Mouse (Mus musculus): Measurements from ENCODE around the gene Cwc22.
"Not testable (repeated sequence)": the region's sequence is repeated elsewhere in the genome, so short reads cannot be mapped to it uniquely, and the experiment has no call there.

The Cwc22 gene

GRCm38 (mm10) chr2:77897988-77898387 is 48.2 kb downstream of the Cwc22 start:
- no peak for DNase-seq (ENCODE audit: extremely low spot score)

- DNase-seq (ENCODE audit: extremely low spot score), result no peak
Observed at GRCm38 (mm10) chr2:77897558-77897899, 48.6 kb downstream of the Cwc22 start.

GRCm38 (mm10) chr2:77896843-77897557 is 49.2 kb downstream of the Cwc22 start:
- DNase-seq (ENCODE audit: extremely low spot score), result no peak

GRCm38 (mm10) chr2:77895906-77896570 is 50.1 kb downstream of the Cwc22 start:
- not testable (repeated sequence) for DNase-seq (ENCODE audit: extremely low spot score)

- no peak for DNase-seq (ENCODE audit: extremely low spot score)
Observed at GRCm38 (mm10) chr2:77894896-77895295, 51.3 kb downstream of the Cwc22 start.

- DNase-seq (ENCODE audit: extremely low spot score), result no peak
Observed at GRCm38 (mm10) chr2:77893505-77893904, 52.7 kb downstream of the Cwc22 start.

GRCm38 (mm10) chr2:77892573-77892972 is 53.6 kb downstream of the Cwc22 start:
- no peak for DNase-seq (ENCODE audit: extremely low spot score)

- no peak for DNase-seq (ENCODE audit: extremely low spot score)
Observed at GRCm38 (mm10) chr2:77890836-77891438, 55.2 kb downstream of the Cwc22 start.

- DNase-seq (ENCODE audit: extremely low spot score), result no peak
Observed at GRCm38 (mm10) chr2:77889949-77890348, 56.2 kb downstream of the Cwc22 start.

GRCm38 (mm10) chr2:77889401-77889800 is 56.8 kb downstream of the Cwc22 start:
- DNase-seq (ENCODE audit: extremely low spot score), result no peak

- DNase-seq (ENCODE audit: extremely low spot score), result no peak
Observed at GRCm38 (mm10) chr2:77888826-77889225, 57.3 kb downstream of the Cwc22 start.

- DNase-seq (ENCODE audit: extremely low spot score), result no peak
Observed at GRCm38 (mm10) chr2:77888056-77888455, 58.1 kb downstream of the Cwc22 start.

- no peak for DNase-seq (ENCODE audit: extremely low spot score)
Observed at GRCm38 (mm10) chr2:77887166-77887565, 59.0 kb downstream of the Cwc22 start.

GRCm38 (mm10) chr2:77885491-77886130 is 60.6 kb downstream of the Cwc22 start:
- no peak for DNase-seq (ENCODE audit: extremely low spot score)

- DNase-seq (ENCODE audit: extremely low spot score), result no peak
Observed at GRCm38 (mm10) chr2:77885036-77885435, 61.1 kb downstream of the Cwc22 start.

GRCm38 (mm10) chr2:77884491-77884890 is 61.7 kb downstream of the Cwc22 start:
- no peak for DNase-seq (ENCODE audit: extremely low spot score)

- no peak for DNase-seq (ENCODE audit: extremely low spot score)
Observed at GRCm38 (mm10) chr2:77882961-77883360, 63.2 kb downstream of the Cwc22 start.

- DNase-seq (ENCODE audit: extremely low spot score), result no peak
Observed at GRCm38 (mm10) chr2:77881301-77882199, 64.6 kb downstream of the Cwc22 start.

GRCm38 (mm10) chr2:77880351-77880750 is 65.8 kb downstream of the Cwc22 start:
- DNase-seq (ENCODE audit: extremely low spot score), result no peak

GRCm38 (mm10) chr2:77879736-77880135 is 66.4 kb downstream of the Cwc22 start:
- no peak for DNase-seq (ENCODE audit: extremely low spot score)

GRCm38 (mm10) chr2:77877156-77877855 is 68.9 kb downstream of the Cwc22 start:
- DNase-seq (ENCODE audit: extremely low spot score), result no peak

Measured in embryo, embryonic 9.5 days (tissue).